Mouse (Mus musculus) lung, embryonic 16.5 days (tissue): Measurements from ENCODE around the gene Stat2. TPM values are rescaled to one million over a fixed set of nuclear protein-coding genes. Genes with fewer than 3 reads are reported as not detected.

ENCODE experiments used
- ATAC-seq: fragments of 200-750 bp; cut with Nextera tagmentation; 2 replicates; pipeline ENCODE4 v1.8.0; 2017; ENCODE audit warnings: low read depth, mild to moderate bottlenecking, moderate library complexity
- H3K27ac ChIP-seq: fragments of 300-500 bp; sonication (generic); 2 replicates; pipeline ENCODE4 v1.5.1; 2014; ENCODE audit warnings: mild to moderate bottlenecking, control low read depth, low read length
- H3K27me3 ChIP-seq: fragments of 300-500 bp; sonication (generic); 2 replicates; pipeline ENCODE4 v1.6.1; 2014; ENCODE audit warnings: low read depth, low read length, mixed read lengths; ENCODE audit not compliant: control insufficient read depth, insufficient read depth
- H3K36me3 ChIP-seq: fragments of 300-500 bp; sonication (generic); 2 replicates; pipeline ENCODE4 v1.6.1; 2014; ENCODE audit warnings: low read length; ENCODE audit not compliant: control insufficient read depth, insufficient read depth
- H3K4me1 ChIP-seq: fragments of 300-500 bp; sonication (generic); replicated peaks from 2 replicates; pipeline ENCODE4 v1.6.1; 2014; ENCODE audit warnings: low read length, mixed read lengths; ENCODE audit not compliant: control insufficient read depth, insufficient read depth
- H3K4me2 ChIP-seq: fragments of 300-500 bp; sonication (generic); 2 replicates; pipeline ENCODE4 v1.6.1; 2014; ENCODE audit warnings: low read depth, low read length, control low read depth
- H3K4me3 ChIP-seq: fragments of 300-500 bp; sonication (generic); 2 replicates; pipeline ENCODE4 v1.5.1; 2014; ENCODE audit warnings: mild to moderate bottlenecking, low read length, control low read depth
- H3K9ac ChIP-seq: fragments of 300-500 bp; sonication (generic); 2 replicates; pipeline ENCODE4 v1.6.1; 2014; ENCODE audit warnings: low read length, control low read depth
- H3K9me3 ChIP-seq: fragments of 300-500 bp; sonication (generic); 2 replicates; pipeline ENCODE4 v1.6.1; 2016; ENCODE audit warnings: low read length; ENCODE audit not compliant: control insufficient read depth
- WGBS: fragments of 180-500 bp; shearing (Covaris S2); extraction: QIAGEN DNeasy Blood & Tissue Kit; methylation state at CpG from one replicate; pipeline ENCODE4 v1.1.7; 2014; 5-methylcytosine and 5-hydroxymethylcytosine counted together
- polyA plus RNA-seq: library from polyadenylated mRNA; unstranded; fragments of >200 nt; fragmentation: Nextera tagmentation; extraction: Ambion mirVana; gene quantifications from 2 replicates; pipeline ENCODE4 v1.2.1, GENCODE M21; 2015

Stat2 gene
- 12.3 and 13.1 TPM in 2 replicates for polyA plus RNA-seq

GRCm38 (mm10) chr10:128270287-128270841 is at the start of gene Stat2:
Stat2 (plus strand) TSS chr10:128270559.
- no peaks in the 10 kb centered on the region for H3K9me3 ChIP-seq
- ATAC-seq = peak; percentile 100
- peak within 1 kb of the TSS; percentile 75 for H3K9ac ChIP-seq
- H3K27me3 ChIP-seq = no peaks in the 10 kb centered on the region
- H3K27ac ChIP-seq = peak within 1 kb of the TSS; percentile 63
- H3K4me1 ChIP-seq = 0 out of 2 replicates have a peak, but pooled peaks cover 5% of the 10 kb centered on the region
- H3K36me3 ChIP-seq = no peaks in the 10 kb centered on the region
- peak within 1 kb of the TSS; percentile 73 for H3K4me2 ChIP-seq
- peak within 1 kb of the TSS; percentile 69 for H3K4me3 ChIP-seq
- WGBS = under 1% methylated on average over 43 of the region's 43 CpGs

- Histone ChIP-seq H3K4me2 (no peak overlapping the region), H3K27ac (no peak overlapping the region), H3K4me1 (no peaks in the 10 kb centered on the region), H3K36me3 (no peaks in the 10 kb centered on the region), H3K4me3 (no peak overlapping the region), H3K9me3 (no peaks in the 10 kb centered on the region), H3K27me3 (no peaks in the 10 kb centered on the region), H3K9ac (no peak overlapping the region)
- WGBS = 47% methylated on average over 16 of the region's 16 CpGs
- ATAC-seq = no peak
These were observed 48.6 kb upstream of the Stat2 start for GRCm38 (mm10) chr10:128221533-128222286.

- no peak for ATAC-seq
- Histone ChIP-seq H3K4me3 (no peak overlapping the region), H3K36me3 (no peaks in the 10 kb centered on the region), H3K4me2 (no peak overlapping the region), H3K27me3 (no peaks in the 10 kb centered on the region), H3K4me1 (no peaks in the 10 kb centered on the region), H3K9ac (peak overlapping the region; percentile 27; the same call in 1 of the 2 replicates), H3K9me3 (no peaks in the 10 kb centered on the region), H3K27ac (no peak overlapping the region)
- WGBS = 48% methylated on average over 5 of the region's 5 CpGs
These were observed 45.3 kb upstream of the Stat2 start for GRCm38 (mm10) chr10:128225064-128225463.

DNA sequence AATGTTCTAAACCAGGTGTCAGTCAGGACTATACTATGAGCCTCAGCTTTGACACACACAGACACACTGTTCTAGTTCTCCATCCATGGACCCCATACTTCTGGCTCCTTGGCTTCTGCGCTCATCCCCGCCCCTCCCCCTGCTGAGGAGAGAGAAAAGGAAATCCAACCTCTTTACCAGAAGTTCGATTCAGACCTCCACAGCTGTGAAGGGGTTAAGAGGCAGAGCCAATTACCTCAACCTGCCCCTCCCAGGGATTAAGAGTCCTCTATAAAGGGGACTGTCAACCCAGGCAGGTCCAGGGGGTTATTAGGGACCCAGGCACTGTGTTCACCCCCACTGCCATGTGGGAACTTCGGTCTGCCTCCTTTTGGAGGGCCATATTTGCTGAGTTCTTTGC is 44.8 kb upstream of the Stat2 start, which contains the start of gene Mip:
Mip (plus strand) TSS at position 301 of the 400 bp plus-strand sequence.
- ATAC-seq = no peak
- WGBS = 54% methylated on average over 4 of the region's 4 CpGs
- H3K27ac ChIP-seq = no peak within 1 kb of the TSS
- H3K4me2 ChIP-seq = no peak within 1 kb of the TSS
- H3K36me3 ChIP-seq = no peaks in the 10 kb centered on the region
- H3K9ac ChIP-seq = peak within 1 kb of the TSS; percentile 27; the same call in 1 of the 2 replicates
- no peaks in the 10 kb centered on the region for H3K27me3 ChIP-seq
- H3K4me3 ChIP-seq = no peak within 1 kb of the TSS
- H3K9me3 ChIP-seq = no peaks in the 10 kb centered on the region
- no peaks in the 10 kb centered on the region for H3K4me1 ChIP-seq

DNA sequence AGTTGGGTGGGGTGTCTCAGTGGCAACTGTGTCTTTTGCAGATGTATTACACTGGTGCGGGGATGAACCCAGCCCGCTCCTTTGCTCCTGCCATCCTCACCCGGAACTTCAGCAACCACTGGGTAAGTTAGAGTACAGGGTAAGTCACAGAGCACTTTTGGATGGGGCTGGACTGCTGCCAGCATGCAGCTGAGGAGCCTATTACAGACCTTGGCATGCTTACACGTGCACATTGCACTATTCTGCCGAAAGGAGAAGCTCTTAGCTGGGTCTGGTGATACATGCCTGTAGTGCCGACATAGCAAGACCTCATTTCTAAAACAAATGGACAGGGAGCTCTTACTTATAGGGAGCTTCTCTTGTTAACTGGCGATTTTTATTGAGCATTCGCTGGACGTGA is 42.8 kb upstream of the Stat2 start:
- no peak overlapping the region for H3K9ac ChIP-seq

GRCm38 (mm10) chr10:128228009-128228408 is 42.4 kb upstream of the Stat2 start:
- Histone ChIP-seq H3K27me3 (no peaks in the 10 kb centered on the region), H3K9ac (no peak overlapping the region), H3K4me2 (no peak overlapping the region), H3K36me3 (no peaks in the 10 kb centered on the region), H3K4me3 (no peak overlapping the region), H3K9me3 (no peaks in the 10 kb centered on the region), H3K4me1 (peaks cover 7% of the 10 kb centered on the region), H3K27ac (no peak overlapping the region)
- 84% methylated on average over 8 of the region's 8 CpGs for WGBS
- ATAC-seq = no peak

More for the DNA sequence above, 42.8 kb upstream of the Stat2 start:
- Histone ChIP-seq H3K36me3 (no peaks in the 10 kb centered on the region), H3K4me3 (no peak overlapping the region), H3K9me3 (no peaks in the 10 kb centered on the region), H3K27me3 (no peaks in the 10 kb centered on the region), H3K4me1 (peaks cover 5% of the 10 kb centered on the region), H3K27ac (no peak overlapping the region), H3K4me2 (no peak overlapping the region)
- ATAC-seq = no peak
- WGBS = 69% methylated on average over 9 of the region's 9 CpGs

- WGBS = 77% methylated on average over 12 of the region's 12 CpGs
These were observed 39.8 kb upstream of the Stat2 start for GRCm38 (mm10) chr10:128230582-128230981.

GRCm38 (mm10) chr10:128231146-128231545 is 39.2 kb upstream of the Stat2 start:
- Histone ChIP-seq H3K4me1 (peaks cover 7% of the 10 kb centered on the region), H3K27ac (peak overlapping the region; percentile 97; the same call in 1 of the 2 replicates), H3K9me3 (no peaks in the 10 kb centered on the region), H3K4me3 (peak overlapping the region; percentile 83), H3K36me3 (no peaks in the 10 kb centered on the region), H3K4me2 (peak overlapping the region; percentile 67), H3K9ac (peak overlapping the region; percentile 90), H3K27me3 (no peaks in the 10 kb centered on the region)
- 3% methylated on average over 5 of the region's 5 CpGs for WGBS
- no peak for ATAC-seq

More at GRCm38 (mm10) chr10:128230582-128230981, 39.8 kb upstream of the Stat2 start:
- Histone ChIP-seq H3K4me3 (no peak overlapping the region), H3K9ac (peak overlapping the region; percentile 61), H3K4me1 (peaks cover 7% of the 10 kb centered on the region), H3K27me3 (no peaks in the 10 kb centered on the region), H3K36me3 (no peaks in the 10 kb centered on the region), H3K4me2 (peak overlapping the region; percentile 67; the same call in 1 of the 2 replicates), H3K9me3 (no peaks in the 10 kb centered on the region), H3K27ac (no peak overlapping the region)
- ATAC-seq = no peak

DNA sequence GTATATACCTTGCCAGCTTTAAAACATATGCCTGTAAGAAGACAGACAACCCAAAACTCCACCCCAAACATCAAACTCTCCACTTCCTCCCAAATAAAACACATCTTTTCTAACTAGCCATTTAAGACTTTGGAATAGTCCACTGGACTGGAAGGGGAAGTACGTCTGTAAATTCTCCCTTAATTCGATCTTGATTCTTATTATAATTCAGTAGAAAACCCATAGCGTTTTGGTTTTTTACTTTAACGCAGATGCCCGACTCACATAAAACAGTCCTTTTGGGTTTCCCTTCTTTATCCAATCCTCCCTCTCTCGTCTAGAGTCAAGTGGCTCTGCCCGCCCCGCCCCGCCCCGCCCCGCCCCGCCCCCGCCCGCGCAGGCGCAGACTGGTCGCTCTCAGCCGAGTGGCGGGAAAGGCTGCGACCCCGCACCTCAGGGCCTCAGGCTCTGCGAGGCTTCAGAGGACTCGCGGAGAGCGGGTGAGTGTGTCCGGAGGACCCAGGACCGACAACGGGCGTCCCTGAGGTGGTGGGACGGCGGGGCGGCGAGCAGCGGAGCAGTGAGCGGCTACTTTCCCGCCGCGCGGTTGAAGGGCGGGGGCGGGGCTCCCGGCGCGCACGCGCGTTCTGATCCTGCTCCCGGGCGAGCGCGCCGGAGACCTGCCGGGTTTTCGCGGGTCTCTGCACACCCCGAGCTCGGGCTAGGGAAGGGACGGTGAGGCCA is 38.5 kb upstream of the Stat2 start, which contains the start of gene Timeless:
Timeless (plus strand) TSS at position 369 of the 723 bp plus-strand sequence.
- Histone ChIP-seq H3K27ac (peak within 1 kb of the TSS; percentile 97), H3K9ac (peak within 1 kb of the TSS; percentile 90), H3K4me1 (peaks cover 7% of the 10 kb centered on the region), H3K4me2 (peak within 1 kb of the TSS; percentile 67), H3K4me3 (peak within 1 kb of the TSS; percentile 83), H3K9me3 (no peaks in the 10 kb centered on the region), H3K27me3 (no peaks in the 10 kb centered on the region), H3K36me3 (no peaks in the 10 kb centered on the region)
- under 1% methylated on average over 53 of the region's 58 CpGs for WGBS
- ATAC-seq = peak; percentile 93
